Mouse (Mus musculus) NIH3T3 (cell line): ENCODE data around the gene Haus5.

Experiments
- DNase-seq: peaks from one replicate; pipeline ENCODE4 v3.0.0-alpha.2; 2012; ENCODE audit warnings: low read depth

Gene Haus5

DNA sequence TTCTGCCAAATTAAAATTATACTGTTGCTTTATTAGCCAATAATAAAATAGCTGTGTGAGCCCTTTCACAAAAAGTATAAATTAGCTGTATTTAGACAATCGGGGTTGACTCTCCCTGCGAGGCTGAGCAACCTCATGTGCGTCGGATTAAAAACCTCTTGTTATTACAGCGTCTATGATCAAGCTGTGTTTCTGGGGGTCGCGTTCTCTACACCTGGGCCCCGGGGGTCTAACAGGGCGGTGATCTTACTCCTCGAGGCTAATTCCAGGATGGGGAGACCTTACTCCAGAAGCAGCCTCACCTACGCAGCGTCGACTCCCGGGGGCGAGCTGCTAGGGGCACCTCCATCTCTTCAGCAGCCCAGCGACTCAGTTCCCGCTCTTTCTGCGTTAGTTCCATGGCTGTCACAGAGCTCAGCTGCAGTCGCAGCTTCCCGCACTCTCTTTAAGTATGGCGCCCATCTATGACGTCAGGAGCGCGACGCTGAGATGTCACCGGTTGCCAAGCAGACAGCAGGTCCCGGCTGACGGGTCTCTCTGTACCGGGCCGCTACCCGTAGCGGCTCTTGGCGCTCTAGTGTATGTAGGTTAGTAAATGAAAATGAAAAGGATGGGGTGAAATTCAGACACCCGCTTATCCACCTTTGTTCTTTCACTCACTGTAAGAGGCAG lies at the start of gene Haus5:
Gene Haus5, minus strand, starts transcription at position 466 of the 672 bp plus-strand sequence.
- DNase-seq = peak; percentile 96

DNA sequence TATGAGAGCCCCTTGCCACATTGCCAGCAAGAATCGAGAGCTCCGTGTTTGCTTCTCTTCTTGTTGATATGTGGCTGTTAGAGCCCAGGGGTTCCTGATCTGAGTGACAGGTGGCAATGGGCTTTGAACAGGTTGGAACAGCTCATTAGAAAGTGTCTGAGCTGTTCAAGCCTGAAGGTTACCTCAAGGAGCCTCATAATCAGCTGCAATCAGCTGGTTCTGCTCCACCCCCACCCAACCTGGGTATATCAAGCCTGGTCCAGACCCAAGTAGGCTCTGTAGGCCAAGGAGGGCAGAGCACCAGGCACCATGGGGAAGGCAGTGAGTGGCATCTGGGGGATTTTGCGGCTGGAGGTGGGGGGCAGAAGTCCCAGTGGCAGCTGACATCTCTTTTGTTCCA lies 47.1 kb upstream of the Haus5 start, which contains the start of gene Atp4a:
Gene Atp4a, plus strand, starts transcription at position 268 of the 400 bp plus-strand sequence.
- no peak for DNase-seq

DNA sequence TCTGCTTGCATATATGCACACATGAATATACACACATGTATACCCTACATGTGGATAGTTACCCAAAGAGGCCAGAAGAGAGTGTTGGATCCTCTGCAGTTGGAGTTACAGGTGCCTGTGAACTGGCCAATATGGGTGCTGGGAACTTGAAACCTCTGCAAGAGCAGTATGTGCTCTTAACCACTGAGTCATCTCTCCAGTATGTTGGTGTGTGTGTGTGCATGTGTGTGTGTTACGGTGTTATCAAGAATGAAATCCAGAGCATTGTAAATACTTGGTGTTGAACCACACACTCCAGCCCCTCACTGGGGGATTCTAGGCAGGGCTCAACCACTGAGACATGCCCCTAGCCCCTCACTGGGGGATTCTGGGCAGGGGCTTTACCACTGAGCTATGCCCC lies 42.6 kb upstream of the Haus5 start:
- DNase-seq = peak; percentile 43

DNA sequence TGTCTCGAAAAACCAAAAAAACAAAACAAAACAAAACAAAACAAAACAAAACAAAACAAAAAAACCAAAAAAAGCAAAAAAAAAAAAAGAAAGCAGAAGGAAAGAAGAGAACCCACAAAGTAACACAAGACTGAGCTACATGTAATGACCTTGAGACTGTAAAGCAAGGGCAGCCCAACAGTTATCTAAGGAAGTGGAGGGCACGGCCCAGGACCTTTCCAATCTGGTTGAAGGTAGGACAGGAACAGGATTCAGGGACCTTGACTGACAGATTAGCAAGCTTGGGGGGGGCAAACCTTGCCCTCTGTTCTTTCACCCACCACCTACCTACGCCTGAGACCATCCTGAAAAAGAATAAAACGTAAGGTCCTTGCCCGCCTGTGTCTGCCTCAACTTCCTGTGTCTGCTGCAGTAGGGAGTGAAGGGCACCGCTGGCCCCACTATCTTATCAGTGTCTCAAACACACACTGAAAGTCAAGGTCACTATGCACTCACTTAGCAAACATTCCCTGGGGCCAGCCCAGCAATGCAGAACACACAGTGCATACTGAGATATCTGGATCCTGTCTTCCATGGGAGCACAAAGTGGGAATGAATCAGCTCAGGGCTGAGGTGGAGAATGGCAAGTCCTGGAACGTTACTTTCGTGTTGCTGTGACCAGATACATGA lies 41.6 kb upstream of the Haus5 start:
- DNase-seq = no peak

DNA sequence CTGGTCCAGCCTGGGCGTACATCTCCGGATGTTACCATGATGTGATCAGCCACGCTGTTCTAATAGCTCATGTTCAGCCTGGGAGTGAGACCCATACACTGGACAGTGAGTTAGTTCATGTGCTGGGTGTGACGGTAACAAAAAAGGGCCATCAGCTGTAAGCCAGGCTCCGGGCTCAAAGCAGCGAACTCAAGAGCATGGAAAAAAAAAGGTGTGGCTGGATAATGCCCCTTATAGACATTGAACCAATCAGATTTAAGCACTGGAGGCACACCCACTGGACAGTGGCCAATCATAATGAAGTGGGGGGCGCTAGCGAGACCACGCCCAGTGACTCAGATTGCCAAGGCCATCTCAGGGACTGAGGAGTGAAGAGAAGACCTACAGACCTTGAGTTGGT lies 33.8 kb upstream of the Haus5 start, which contains the start of gene 2200002J24Rik:
Gene 2200002J24Rik, plus strand, starts transcription at position 338 of the 400 bp plus-strand sequence.
- peak; percentile 55 for DNase-seq

DNA sequence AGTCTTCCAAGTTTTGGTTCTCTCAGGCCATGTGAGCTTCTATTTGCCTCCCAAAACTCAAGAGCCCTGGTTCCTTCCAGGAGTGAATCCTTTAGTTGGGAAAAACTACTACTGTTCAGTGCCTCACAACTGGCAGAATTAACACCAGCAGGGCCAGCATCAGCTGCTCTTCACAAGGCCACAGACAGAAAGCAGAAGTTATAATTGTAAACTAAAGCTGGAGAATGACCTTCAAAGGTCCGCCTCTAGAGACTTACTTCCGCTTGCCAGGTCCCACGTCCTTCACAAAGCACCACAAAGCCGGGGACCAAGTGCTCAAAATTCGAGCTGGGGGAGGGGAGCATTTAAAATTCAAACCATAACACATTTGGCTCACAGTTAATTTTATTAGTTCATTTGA lies 33.3 kb upstream of the Haus5 start:
- DNase-seq = no peak

DNA sequence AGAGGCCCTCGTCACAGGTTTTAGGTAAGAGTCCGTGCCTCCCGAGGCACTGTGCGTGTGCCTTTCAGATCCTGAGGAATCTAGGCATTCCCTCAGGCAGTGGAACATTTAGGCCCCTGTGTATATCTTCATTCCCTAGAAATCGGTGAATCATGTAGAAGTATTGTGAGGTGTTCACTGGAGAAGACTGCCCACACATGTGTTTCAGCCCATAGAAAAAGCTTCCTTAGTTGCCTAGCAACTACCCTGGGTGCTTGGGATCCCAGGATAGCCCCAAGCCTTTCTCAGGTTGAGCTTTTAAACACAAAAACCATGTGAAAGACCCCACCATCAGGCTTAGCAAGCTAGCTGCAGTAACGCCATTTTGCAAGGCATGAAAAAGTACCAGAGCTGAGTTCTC lies 23.5 kb upstream of the Haus5 start:
- no peak for DNase-seq

DNA sequence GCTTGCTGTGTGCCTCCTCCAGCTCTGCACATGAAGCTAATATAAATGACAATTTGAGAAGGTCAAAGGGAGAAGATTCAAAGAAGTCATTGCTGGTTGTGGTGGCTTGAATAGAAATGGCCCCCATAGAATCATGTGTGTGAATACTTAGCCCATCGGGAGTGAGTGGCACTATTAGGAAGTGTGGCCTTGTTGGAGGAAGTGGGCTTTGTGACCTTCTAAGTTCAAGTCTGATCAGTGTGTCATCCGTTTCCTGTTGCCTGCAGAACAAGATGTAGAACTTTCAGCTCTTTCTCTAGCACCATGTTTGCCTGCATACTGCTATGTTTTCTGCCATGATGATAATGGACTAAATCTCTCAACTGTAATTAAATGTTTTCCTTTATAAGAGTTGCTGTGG lies 18.6 kb upstream of the Haus5 start:
- no peak for DNase-seq

DNA sequence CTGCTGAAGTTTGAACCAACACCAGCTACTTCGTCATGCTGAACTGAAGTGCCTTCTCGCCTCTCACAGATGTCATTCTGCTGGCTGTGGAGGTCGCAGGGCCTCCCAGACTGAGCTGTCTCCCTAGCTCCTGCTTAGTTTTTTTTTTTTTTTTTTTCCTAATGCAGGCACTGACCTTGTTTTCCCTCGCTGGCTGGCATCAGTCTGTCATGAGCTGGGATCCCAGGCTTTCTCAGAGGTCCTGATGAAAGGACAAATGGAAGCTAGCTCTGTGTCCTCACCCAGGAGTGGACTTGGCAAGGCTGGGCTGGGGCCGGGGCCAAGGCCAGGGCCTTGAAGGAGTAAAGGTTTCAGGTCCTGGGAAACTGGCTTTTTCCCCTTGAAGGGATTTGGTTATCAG lies 17.1 kb upstream of the Haus5 start:
- DNase-seq = no peak

DNA sequence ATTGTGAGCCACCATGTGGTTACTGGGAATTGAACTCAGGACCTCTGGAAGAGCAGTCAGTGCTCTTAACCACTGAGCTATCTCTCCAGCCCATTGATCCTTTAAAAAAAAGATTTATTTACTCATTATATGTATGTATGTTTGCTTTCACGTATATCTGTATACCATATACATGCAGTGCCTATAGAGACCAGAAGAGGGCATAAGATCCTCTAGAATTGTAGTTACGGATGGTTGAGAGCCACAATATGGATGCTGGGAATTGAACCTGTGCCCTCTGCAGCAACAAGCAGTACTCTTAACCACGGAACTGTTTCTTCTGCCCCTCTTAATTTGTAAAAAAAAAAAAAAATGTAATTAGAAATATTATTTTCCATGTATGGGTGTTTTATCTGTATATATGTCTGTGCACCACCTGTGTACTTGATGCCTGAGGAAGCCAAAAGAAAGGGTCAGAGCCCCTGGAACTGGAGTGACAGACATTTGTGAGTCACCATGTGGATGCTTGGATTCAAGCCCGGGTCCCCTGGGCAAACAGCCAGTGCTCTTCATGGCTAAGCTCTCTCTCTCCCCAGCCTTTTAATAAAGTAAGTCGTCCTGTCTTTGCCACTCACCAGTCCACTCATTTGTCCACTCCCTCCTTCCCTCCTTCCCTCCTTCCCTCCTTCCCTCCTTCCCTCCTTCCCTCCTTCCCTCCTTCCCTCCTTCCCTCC lies 13.6 kb upstream of the Haus5 start:
- DNase-seq = peak; percentile 73

DNA sequence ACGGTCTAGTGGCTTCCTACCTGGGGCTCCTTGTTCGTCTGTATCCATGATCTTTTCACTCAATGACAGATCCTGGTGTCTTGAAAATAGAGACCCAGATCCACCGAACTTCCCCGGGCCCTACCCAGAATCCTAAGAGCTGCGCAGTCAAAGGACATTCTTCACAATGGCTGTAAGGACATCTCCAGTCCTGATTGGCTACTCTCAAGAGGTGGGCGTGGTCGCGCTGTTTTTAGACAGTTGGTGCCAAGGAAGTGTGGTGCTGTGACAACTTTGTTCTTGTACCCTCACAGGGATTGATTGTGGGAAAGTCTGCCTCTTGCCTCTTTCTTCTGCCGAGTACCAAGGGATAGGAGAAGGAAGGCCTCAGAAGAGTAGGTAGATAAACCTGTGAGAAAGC lies 6.7 kb upstream of the Haus5 start, which contains the start of gene Pmis2:
Gene Pmis2, minus strand, starts transcription at position 126 of the 400 bp plus-strand sequence.
- no peak for DNase-seq

DNA sequence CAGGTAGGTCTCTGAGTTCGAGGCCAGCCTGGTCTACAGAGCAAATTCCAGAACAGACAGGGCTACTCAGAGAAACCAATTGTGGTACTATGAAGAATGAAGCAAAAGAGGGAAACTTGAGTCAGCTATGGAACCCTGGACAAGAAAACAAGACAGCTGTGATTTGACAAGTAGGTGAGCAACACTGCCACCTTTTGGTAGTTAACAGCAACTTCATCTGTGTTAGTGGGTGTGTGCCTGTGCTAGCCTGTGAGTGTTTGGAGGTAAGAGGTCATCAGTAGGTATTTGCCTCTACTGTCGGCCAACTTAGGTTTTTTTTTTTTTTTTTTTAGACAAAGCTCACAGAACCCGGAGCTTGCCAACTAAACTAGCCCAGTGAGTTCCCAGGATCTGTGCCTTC lies 4.4 kb upstream of the Haus5 start:
- DNase-seq = peak; percentile 46

DNA sequence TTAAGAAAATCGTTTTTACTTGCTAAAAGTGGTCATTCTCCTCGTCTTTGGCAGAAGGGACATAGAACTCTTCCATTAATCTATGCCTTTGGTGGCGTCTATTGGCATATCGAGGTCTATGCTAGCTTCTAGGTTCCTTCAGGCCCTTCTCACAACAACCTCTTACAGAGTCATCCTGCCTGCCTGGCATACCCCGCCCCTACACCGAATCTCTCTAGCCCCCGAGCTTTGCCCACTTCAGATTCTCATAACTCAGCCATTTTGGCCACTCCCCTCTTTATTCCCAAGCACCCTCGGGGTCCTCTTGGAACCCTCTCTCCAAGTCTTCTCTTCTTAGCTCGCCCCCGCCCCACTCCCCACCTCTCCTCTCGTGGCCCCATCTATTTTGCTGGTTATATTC lies 527 bp upstream of the Haus5 start:
- peak; percentile 33 for DNase-seq

DNA sequence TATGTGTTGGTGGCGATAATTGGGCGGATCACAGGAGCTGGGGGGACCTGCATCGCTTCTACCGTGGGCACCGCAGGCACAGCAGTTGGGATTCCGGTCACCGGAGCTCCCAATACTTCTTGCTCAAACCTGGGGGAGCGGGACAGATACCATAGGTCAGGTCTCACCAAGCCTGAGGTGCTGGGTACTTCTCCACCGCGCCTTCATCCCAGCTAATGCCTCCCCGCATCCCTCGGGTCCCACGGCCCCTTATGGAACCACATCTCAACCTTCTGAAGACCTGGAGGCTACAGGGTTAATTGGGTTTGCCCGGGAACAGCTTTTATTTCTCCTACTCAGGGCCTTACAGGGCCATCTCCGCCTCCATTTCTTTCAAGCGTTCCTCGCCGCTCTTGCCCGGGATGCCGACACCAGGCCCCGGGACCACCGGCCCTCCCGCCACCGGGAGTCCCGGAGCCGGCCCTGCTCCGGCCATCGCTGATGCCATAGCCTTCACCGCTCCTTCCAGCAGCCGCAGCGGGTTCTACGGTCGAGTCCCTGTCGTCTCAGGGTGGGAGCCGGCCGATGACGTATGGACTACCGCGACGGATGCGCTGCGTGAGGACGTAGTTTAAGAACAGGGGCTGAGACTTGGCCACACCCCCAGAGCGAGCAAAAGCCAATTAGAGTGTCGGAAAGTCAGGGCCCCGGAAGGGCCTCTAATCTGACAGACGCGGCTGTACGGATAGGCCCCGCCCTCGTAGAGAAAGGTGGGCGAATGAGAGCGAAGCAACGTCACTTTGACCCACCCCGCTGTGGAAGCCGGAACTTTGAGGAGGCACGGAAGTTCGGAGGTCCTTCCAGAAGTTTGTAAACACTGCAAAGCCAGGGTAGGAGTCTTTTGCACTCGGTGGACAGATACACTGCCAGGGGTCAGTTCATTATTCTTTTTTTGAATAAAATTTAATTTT lies 14.9 kb downstream of the Haus5 start, which contains the start of gene Rbm42:
Gene Rbm42, minus strand, starts transcription at position 727 of the 950 bp plus-strand sequence.
- peak; percentile 99 for DNase-seq

DNA sequence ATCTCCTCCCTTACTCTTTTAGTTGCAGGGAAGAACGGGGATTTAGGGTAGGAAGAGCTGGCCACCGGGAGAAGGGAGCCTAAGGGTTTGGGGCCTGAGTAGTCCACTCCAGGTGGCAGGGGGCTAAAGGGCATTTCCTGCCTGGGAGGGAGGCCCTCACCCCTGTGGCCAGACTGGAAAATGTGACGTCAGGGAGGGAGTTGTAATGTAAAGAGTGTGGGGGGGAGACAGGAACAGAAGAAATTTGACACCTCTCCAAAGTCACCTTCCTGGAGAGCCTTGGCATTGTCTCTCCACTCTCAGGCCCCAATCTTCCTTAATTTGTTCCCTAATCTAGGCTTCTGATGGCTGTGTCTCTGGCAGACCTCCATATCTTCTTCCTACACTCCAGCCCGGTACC lies 25.7 kb downstream of the Haus5 start:
- DNase-seq = peak; percentile 14

DNA sequence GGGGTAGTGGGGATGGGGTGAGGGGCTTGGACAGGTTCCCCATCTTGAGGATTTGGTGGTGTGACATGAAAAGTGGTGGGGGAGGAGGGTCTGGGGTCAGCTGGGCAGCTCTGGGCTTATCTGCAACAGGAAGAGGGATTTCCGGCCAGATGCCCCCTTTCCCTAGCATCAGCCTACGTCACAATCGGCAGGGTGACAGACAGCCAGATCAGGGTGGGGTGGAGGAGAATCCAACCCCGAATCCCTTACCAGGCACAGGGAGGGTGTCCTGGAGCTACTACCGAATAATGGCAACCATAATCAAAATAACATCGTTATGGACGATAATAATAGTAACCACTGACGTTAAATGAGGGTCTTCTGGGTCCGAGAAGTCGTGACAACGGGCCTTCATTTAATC lies 28.4 kb downstream of the Haus5 start:
- DNase-seq = no peak

DNA sequence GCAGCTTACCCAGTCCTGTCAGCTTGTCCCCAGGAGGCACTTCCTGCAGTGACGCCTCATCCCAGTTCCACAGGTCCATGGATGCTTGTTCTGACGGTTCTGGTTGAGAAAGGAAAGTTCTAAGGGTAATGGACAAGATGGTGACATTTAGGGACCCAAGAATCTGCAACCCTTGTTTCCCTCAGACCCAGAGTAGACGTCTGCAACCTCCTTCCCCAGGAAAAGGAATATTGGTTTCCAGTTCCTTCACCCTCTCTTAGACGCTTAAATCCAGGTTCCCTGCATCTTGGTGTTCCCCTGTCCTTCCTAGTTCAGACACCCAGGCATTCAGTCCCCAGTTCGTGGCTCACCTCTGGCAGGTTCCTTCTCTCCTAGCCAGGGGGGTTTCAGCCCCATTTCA lies 29.0 kb downstream of the Haus5 start, which contains the start of gene Etv2:
Gene Etv2, minus strand, starts transcription at position 101 of the 400 bp plus-strand sequence.
- no peak for DNase-seq

DNA sequence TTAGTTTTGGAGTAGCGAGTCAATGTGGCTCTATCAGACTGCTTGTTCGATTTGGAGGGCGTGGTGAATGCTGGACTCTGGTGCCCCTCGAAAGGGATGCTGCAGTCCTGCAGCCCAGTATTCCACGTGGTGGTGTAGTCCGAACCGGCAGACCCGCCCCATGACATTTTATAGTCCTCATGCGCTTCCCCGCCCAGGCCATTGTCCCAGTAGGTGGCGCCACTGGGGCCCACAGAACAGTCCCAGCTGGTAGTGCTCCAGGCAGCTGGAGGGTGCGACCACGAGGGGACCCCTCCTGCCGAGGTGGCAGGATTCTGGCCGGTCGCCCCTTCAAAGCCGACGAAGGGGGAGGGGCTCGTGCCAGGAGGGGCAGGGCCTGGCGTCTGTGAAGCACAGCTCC lies 30.2 kb downstream of the Haus5 start:
- peak; percentile 51 for DNase-seq

DNA sequence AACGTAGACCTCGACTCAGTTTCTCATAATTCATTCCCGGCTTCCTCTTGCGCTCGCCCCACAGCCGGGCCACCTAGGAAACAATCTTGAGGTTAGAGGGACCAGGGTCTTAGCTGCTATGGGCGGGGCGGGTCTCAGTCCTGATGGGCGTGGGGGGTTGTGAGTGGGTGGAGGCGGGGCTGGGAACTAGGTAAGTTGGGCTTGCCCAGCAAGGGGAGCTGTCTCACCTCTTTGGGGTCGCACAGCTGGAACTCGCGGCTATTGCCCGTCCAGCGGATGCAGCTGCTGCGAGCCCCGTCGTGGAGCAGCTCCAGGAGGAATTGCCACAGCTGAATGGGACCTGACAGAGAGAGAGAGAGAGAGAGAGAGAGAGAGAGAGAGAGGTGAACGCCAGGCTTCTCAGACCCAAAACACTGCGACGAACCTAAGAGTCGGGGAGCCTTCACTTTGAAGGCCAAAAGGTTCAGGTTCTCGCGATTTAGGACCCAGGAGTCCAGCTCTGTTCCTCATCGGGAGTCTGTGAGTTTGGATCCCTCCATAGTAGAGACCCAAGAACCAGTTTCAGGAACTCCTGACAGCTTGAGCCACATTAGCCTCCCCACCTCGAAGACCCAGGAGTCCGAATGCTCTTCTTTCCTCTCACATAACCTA lies 30.9 kb downstream of the Haus5 start:
- no peak for DNase-seq

DNA sequence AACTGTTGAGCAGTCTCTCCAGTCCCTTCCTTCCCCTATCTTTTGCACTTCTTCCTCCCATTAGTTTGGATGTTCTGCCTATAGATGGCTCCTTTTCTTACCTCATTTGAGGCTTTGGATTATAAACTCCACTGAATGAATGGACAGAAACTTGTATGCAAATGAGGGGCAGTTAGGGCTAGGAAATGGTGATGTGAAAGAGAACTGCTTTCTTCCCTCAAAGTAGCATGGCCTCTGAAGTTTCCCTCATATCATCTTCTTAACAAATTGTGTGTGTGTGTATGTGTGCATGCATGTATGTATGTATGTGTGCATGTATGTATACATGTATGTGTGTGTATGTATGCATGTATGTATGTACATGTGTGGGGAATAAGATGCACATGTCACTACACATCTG lies 35.8 kb downstream of the Haus5 start:
- no peak for DNase-seq

DNA sequence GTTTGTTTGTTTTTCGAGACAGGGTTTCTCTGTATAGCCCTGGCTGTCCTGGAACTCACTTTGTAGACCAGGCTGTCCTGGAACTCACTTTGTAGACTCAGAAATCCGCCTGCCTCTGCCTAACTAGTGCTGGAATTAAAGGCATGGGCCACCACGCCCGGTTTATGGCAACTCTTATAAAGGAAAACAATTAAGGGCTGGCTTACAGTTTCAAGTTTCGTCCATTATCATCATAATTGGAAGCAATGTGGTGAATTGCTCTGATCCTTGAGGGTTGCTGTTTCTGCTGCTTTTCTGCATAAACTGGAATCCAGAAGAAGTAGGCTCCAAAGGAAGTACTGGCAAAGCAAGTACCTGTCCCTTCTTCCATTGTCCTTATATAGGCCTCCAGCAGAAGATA lies 38.1 kb downstream of the Haus5 start:
- no peak for DNase-seq
